Mouse (Mus musculus) thymus, postnatal 14 days (tissue): Measurements from ENCODE around the gene Pax3.

Experiments used
- DNase-seq: peaks from one replicate; pipeline ENCODE4 v3.0.0; 2021

Gene Pax3

GRCm38 (mm10) chr1:78168796-78169195 is 28.1 kb downstream of the Pax3 start:
- DNase-seq: no peak

- DNase-seq: no peak
Measured at GRCm38 (mm10) chr1:78167577-78168286, 29.2 kb downstream of the Pax3 start.

GRCm38 (mm10) chr1:78161745-78162144 is 35.2 kb downstream of the Pax3 start:
- no peak for DNase-seq

- no peak for DNase-seq
Measured at GRCm38 (mm10) chr1:78157930-78158329, 39.0 kb downstream of the Pax3 start.

GRCm38 (mm10) chr1:78155796-78156195 is 41.1 kb downstream of the Pax3 start:
- no peak for DNase-seq

GRCm38 (mm10) chr1:78148011-78148623 is 48.8 kb downstream of the Pax3 start:
- DNase-seq: no peak

GRCm38 (mm10) chr1:78143403-78143802 is 53.5 kb downstream of the Pax3 start:
- DNase-seq: no peak

- no peak for DNase-seq
Measured at GRCm38 (mm10) chr1:78142912-78143311, 54.0 kb downstream of the Pax3 start.

GRCm38 (mm10) chr1:78141741-78142501 is 55.0 kb downstream of the Pax3 start:
- no peak for DNase-seq

- no peak for DNase-seq
Measured at GRCm38 (mm10) chr1:78141314-78141713, 55.6 kb downstream of the Pax3 start.

- no peak for DNase-seq
Measured at GRCm38 (mm10) chr1:78140505-78141303, 56.2 kb downstream of the Pax3 start.

- DNase-seq: no peak
Measured at GRCm38 (mm10) chr1:78139287-78139686, 57.6 kb downstream of the Pax3 start.

GRCm38 (mm10) chr1:78129267-78129666 is 67.7 kb downstream of the Pax3 start:
- no peak for DNase-seq

GRCm38 (mm10) chr1:78119899-78120560 is 76.9 kb downstream of the Pax3 start:
- DNase-seq: no peak

- DNase-seq: no peak
Measured at GRCm38 (mm10) chr1:78116046-78116445, 80.9 kb downstream of the Pax3 start.

GRCm38 (mm10) chr1:78110311-78110710 is 86.6 kb downstream of the Pax3 start:
- DNase-seq: no peak

GRCm38 (mm10) chr1:78103511-78103910 is 93.4 kb downstream of the Pax3 start:
- no peak for DNase-seq

GRCm38 (mm10) chr1:78093619-78094018 is 103.3 kb downstream of the Pax3 start:
- DNase-seq: no peak

GRCm38 (mm10) chr1:78088646-78089045 is 108.3 kb downstream of the Pax3 start:
- no peak for DNase-seq

- no peak for DNase-seq
Measured at GRCm38 (mm10) chr1:78081761-78082160, 115.2 kb downstream of the Pax3 start.

GRCm38 (mm10) chr1:78060850-78061249 is 136.1 kb downstream of the Pax3 start:
- DNase-seq: no peak

- DNase-seq: no peak
Measured at GRCm38 (mm10) chr1:78057939-78058338, 139.0 kb downstream of the Pax3 start.

- DNase-seq: no peak
Measured at GRCm38 (mm10) chr1:78053677-78054076, 143.3 kb downstream of the Pax3 start.
